Mouse (Mus musculus): ENCODE measurements at regions not wholly inside any gene's neighbourhood (a gene's known extent, or its start where the extent isn't known, plus 50 kb on each side); places are given as distances from the start of the nearest gene placed in this dataset.
"Not testable (repeated sequence)": the region's sequence is repeated elsewhere in the genome, so short reads cannot be mapped to it uniquely, and the experiment has no call there.

GRCm38 (mm10) chr4:9724801-9725200, 1149.5 kb upstream of the 2610301B20Rik start:
- not testable (repeated sequence) for H3K9ac ChIP-seq (ENCODE audit: low read depth, low read length, severe bottlenecking); H3K36me3 ChIP-seq (ENCODE audit: control insufficient read depth, insufficient read depth, low read length); ATAC-seq (ENCODE audit: low FRiP score, low read depth); H3K4me1 ChIP-seq (ENCODE audit: control insufficient read depth, insufficient read depth, low read length); H3K27me3 ChIP-seq (ENCODE audit: control insufficient read depth, insufficient read depth, low read length); H3K4me2 ChIP-seq (replicated peaks; ENCODE audit: low read depth, low read length, severe bottlenecking); H3K27ac ChIP-seq (replicated peaks; ENCODE audit: low read depth, low read length); DNase-seq (ENCODE audit: low spot score); H3K9me3 ChIP-seq (ENCODE audit: control insufficient read depth, low read length); H3K4me3 ChIP-seq (replicated peaks; ENCODE audit: low read length)
- 93% methylated on average over 2 of the region's 2 CpGs for WGBS

GRCm38 (mm10) chr4:9737691-9738090, 1136.6 kb upstream of the 2610301B20Rik start:
- Histone ChIP-seq H3K27ac (replicated peaks; ENCODE audit: low read depth, low read length) (no peak overlapping the region), H3K36me3 (ENCODE audit: control insufficient read depth, insufficient read depth, low read length) (no peaks in the 10 kb centered on the region), H3K9ac (ENCODE audit: low read depth, low read length, severe bottlenecking) (no peak overlapping the region), H3K27me3 (ENCODE audit: control insufficient read depth, insufficient read depth, low read length) (no peaks in the 10 kb centered on the region), H3K9me3 (ENCODE audit: control insufficient read depth, low read length) (no peaks in the 10 kb centered on the region), H3K4me3 (replicated peaks; ENCODE audit: low read length) (no peak overlapping the region), H3K4me2 (replicated peaks; ENCODE audit: low read depth, low read length, severe bottlenecking) (no peak overlapping the region), H3K4me1 (ENCODE audit: control insufficient read depth, insufficient read depth, low read length) (no peaks in the 10 kb centered on the region)
- DNase-seq (ENCODE audit: low spot score): no peak
- WGBS: 80% methylated on average over 4 of the region's 4 CpGs
- ATAC-seq (ENCODE audit: low FRiP score, low read depth): no peak
- no peak for TF ChIP-seq POLR2A (IDR thresholded peaks at IDR 0.05; ENCODE audit: borderline replicate concordance, extremely low read depth, insufficient read depth, insufficient read length)

- DNase-seq (ENCODE audit: low spot score) (no peak), ATAC-seq (ENCODE audit: low FRiP score, low read depth) (no peak)
- no peak overlapping the region for H3K4me2 ChIP-seq (replicated peaks; ENCODE audit: low read depth, low read length, severe bottlenecking)
- no peak overlapping the region for H3K9ac ChIP-seq (ENCODE audit: low read depth, low read length, severe bottlenecking)
- no peaks in the 10 kb centered on the region for H3K9me3 ChIP-seq (ENCODE audit: control insufficient read depth, low read length)
- no peak overlapping the region for H3K4me3 ChIP-seq (replicated peaks; ENCODE audit: low read length)
- no peak for TF ChIP-seq POLR2A (IDR thresholded peaks at IDR 0.05; ENCODE audit: borderline replicate concordance, extremely low read depth, insufficient read depth, insufficient read length)
- 88% methylated on average over 6 of the region's 6 CpGs for WGBS
- no peaks in the 10 kb centered on the region for H3K36me3 ChIP-seq (ENCODE audit: control insufficient read depth, insufficient read depth, low read length)
- no peak overlapping the region for H3K27ac ChIP-seq (replicated peaks; ENCODE audit: low read depth, low read length)
- H3K27me3 ChIP-seq (ENCODE audit: control insufficient read depth, insufficient read depth, low read length): no peaks in the 10 kb centered on the region
- H3K4me1 ChIP-seq (ENCODE audit: control insufficient read depth, insufficient read depth, low read length): no peaks in the 10 kb centered on the region
These were observed 1126.8 kb upstream of the 2610301B20Rik start for GRCm38 (mm10) chr4:9747411-9747938.

GRCm38 (mm10) chr4:9748110-9748509, 1126.2 kb upstream of the 2610301B20Rik start:
- H3K9ac ChIP-seq (ENCODE audit: low read depth, low read length, severe bottlenecking): no peak overlapping the region
- no peaks in the 10 kb centered on the region for H3K27me3 ChIP-seq (ENCODE audit: control insufficient read depth, insufficient read depth, low read length)
- H3K4me2 ChIP-seq (replicated peaks; ENCODE audit: low read depth, low read length, severe bottlenecking): no peak overlapping the region
- no peaks in the 10 kb centered on the region for H3K4me1 ChIP-seq (ENCODE audit: control insufficient read depth, insufficient read depth, low read length)
- H3K9me3 ChIP-seq (ENCODE audit: control insufficient read depth, low read length): no peaks in the 10 kb centered on the region
- H3K4me3 ChIP-seq (replicated peaks; ENCODE audit: low read length): no peak overlapping the region
- DNase-seq (ENCODE audit: low spot score): no peak
- TF ChIP-seq POLR2A (IDR thresholded peaks at IDR 0.05; ENCODE audit: borderline replicate concordance, extremely low read depth, insufficient read depth, insufficient read length): no peak
- no peak overlapping the region for H3K27ac ChIP-seq (replicated peaks; ENCODE audit: low read depth, low read length)
- 76% methylated on average over 2 of the region's 2 CpGs for WGBS
- ATAC-seq (ENCODE audit: low FRiP score, low read depth): no peak
- H3K36me3 ChIP-seq (ENCODE audit: control insufficient read depth, insufficient read depth, low read length): no peaks in the 10 kb centered on the region

GRCm38 (mm10) chr4:9749877-9750276, 1124.4 kb upstream of the 2610301B20Rik start:
- no peaks in the 10 kb centered on the region for H3K9me3 ChIP-seq (ENCODE audit: control insufficient read depth, low read length)
- TF ChIP-seq POLR2A (IDR thresholded peaks at IDR 0.05; ENCODE audit: borderline replicate concordance, extremely low read depth, insufficient read depth, insufficient read length): no peak
- no peak overlapping the region for H3K27ac ChIP-seq (replicated peaks; ENCODE audit: low read depth, low read length)
- H3K4me1 ChIP-seq (ENCODE audit: control insufficient read depth, insufficient read depth, low read length): no peaks in the 10 kb centered on the region
- no peaks in the 10 kb centered on the region for H3K36me3 ChIP-seq (ENCODE audit: control insufficient read depth, insufficient read depth, low read length)
- ATAC-seq (ENCODE audit: low FRiP score, low read depth) (no peak), DNase-seq (ENCODE audit: low spot score) (no peak)
- H3K4me2 ChIP-seq (replicated peaks; ENCODE audit: low read depth, low read length, severe bottlenecking): no peak overlapping the region
- H3K4me3 ChIP-seq (replicated peaks; ENCODE audit: low read length): no peak overlapping the region
- no peak overlapping the region for H3K9ac ChIP-seq (ENCODE audit: low read depth, low read length, severe bottlenecking)
- H3K27me3 ChIP-seq (ENCODE audit: control insufficient read depth, insufficient read depth, low read length): no peaks in the 10 kb centered on the region
- 88% methylated on average over 3 of the region's 3 CpGs for WGBS

GRCm38 (mm10) chr4:9750404-9750803, 1123.9 kb upstream of the 2610301B20Rik start:
- Histone ChIP-seq H3K27ac (replicated peaks; ENCODE audit: low read depth, low read length) (no peak overlapping the region), H3K27me3 (ENCODE audit: control insufficient read depth, insufficient read depth, low read length) (no peaks in the 10 kb centered on the region), H3K4me3 (replicated peaks; ENCODE audit: low read length) (no peak overlapping the region), H3K9me3 (ENCODE audit: control insufficient read depth, low read length) (no peaks in the 10 kb centered on the region), H3K9ac (ENCODE audit: low read depth, low read length, severe bottlenecking) (no peak overlapping the region), H3K4me2 (replicated peaks; ENCODE audit: low read depth, low read length, severe bottlenecking) (no peak overlapping the region), H3K4me1 (ENCODE audit: control insufficient read depth, insufficient read depth, low read length) (no peaks in the 10 kb centered on the region), H3K36me3 (ENCODE audit: control insufficient read depth, insufficient read depth, low read length) (no peaks in the 10 kb centered on the region)
- no peak for ATAC-seq (ENCODE audit: low FRiP score, low read depth)
- TF ChIP-seq POLR2A (IDR thresholded peaks at IDR 0.05; ENCODE audit: borderline replicate concordance, extremely low read depth, insufficient read depth, insufficient read length): no peak
- DNase-seq (ENCODE audit: low spot score): no peak
- WGBS: 74% methylated on average over 4 of the region's 4 CpGs

Data from limb, embryonic 14.5 days (tissue).